Mouse (Mus musculus) ES-Bruce4 (cell line): Measurements from ENCODE around the gene Zfp637. TPM values are rescaled to one million over a fixed set of nuclear protein-coding genes. Genes with fewer than 3 reads are reported as not detected.
"Not testable (repeated sequence)": the region's sequence is repeated elsewhere in the genome, so short reads cannot be mapped to it uniquely, and the experiment has no call there.

Experiments used
- H3K27ac ChIP-seq: 2 replicates; pipeline ENCODE4 v1.5.1; 2012; ENCODE audit warnings: low read length, inconsistent platforms; ENCODE audit not compliant: insufficient read depth
- H3K27me3 ChIP-seq: 2 replicates; pipeline ENCODE4 v1.6.1; 2012; ENCODE audit warnings: mild to moderate bottlenecking, low read length, inconsistent platforms; ENCODE audit not compliant: control insufficient read depth, poor library complexity, insufficient read depth, severe bottlenecking
- H3K36me3 ChIP-seq: 2 replicates; pipeline ENCODE4 v1.6.1; 2012; ENCODE audit warnings: inconsistent platforms, mild to moderate bottlenecking, low read length, moderate library complexity; ENCODE audit not compliant: control insufficient read depth, poor library complexity, insufficient read depth, severe bottlenecking
- H3K4me1 ChIP-seq: one replicate; pipeline ENCODE4 v1.8.1; 2011; ENCODE audit warnings: low read length; ENCODE audit not compliant: control insufficient read depth, insufficient read depth
- H3K4me3 ChIP-seq: 2 replicates; pipeline ENCODE4 v1.5.1; 2011; ENCODE audit warnings: low read depth, mild to moderate bottlenecking, low read length
- H3K9ac ChIP-seq: 2 replicates; pipeline ENCODE4 v1.6.1; 2012; ENCODE audit warnings: low read depth, mild to moderate bottlenecking, inconsistent platforms; ENCODE audit not compliant: poor library complexity, severe bottlenecking
- H3K9me3 ChIP-seq: replicated peaks from 2 replicates; pipeline ENCODE4 v1.6.1; 2012; ENCODE audit warnings: mild to moderate bottlenecking, low read length, inconsistent platforms; ENCODE audit not compliant: control insufficient read depth, poor library complexity, insufficient read depth, severe bottlenecking
- CTCF ChIP-seq: IDR thresholded peaks from one replicate; pipeline ENCODE4 v1.8.1; 2011; ENCODE audit warnings: low read depth, low read length
- EP300 ChIP-seq: IDR thresholded peaks from 2 replicates; pipeline ENCODE4 v1.6.1; 2011; ENCODE audit warnings: low read depth, low read length; ENCODE audit not compliant: insufficient read depth
- POLR2A ChIP-seq: IDR thresholded peaks from one replicate; pipeline ENCODE4 v1.8.1; 2011; ENCODE audit warnings: low read length; ENCODE audit not compliant: insufficient read depth
- polyA plus RNA-seq: library from polyadenylated mRNA; stranded (reverse); fragments of >200 nt; gene quantifications from 2 replicates; pipeline ENCODE4 v1.2.4, GENCODE M21; 2011; ENCODE audit warnings: low read depth; ENCODE audit not compliant: missing spikeins, insufficient read depth, insufficient read length

The Zfp637 gene
- polyA plus RNA-seq, 1 experiment: 9.5 TPM

DNA sequence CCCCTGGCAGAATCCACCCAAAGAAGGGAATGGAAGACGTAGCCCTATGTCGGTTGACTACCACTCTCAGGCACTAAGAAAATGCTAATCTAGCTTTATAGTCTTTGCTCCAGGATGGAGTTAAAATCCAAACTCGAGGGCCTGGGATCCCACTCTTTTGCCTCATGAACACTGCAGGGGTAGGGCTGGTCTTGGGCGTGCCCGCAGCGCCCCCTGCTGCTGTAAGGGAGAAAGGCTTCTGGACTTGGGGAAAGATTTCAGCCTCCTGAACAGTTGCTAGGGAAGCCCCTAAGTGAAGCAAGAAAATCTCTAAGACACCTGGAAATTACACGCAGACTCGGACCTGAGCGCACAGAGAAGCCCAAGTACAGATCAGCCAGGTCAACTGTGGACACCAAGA, 12.7 kb upstream of the Zfp637 start:
- Histone ChIP-seq H3K27ac (no peak overlapping the region), H3K27me3 (no peaks in the 10 kb centered on the region), H3K9me3 (no peaks in the 10 kb centered on the region), H3K4me1 (no peaks in the 10 kb centered on the region), H3K4me3 (no peak overlapping the region), H3K36me3 (no peaks in the 10 kb centered on the region), H3K9ac (no peak overlapping the region)
- peak; percentile 85 for TF ChIP-seq CTCF
- no peak for TF ChIP-seq POLR2A

DNA sequence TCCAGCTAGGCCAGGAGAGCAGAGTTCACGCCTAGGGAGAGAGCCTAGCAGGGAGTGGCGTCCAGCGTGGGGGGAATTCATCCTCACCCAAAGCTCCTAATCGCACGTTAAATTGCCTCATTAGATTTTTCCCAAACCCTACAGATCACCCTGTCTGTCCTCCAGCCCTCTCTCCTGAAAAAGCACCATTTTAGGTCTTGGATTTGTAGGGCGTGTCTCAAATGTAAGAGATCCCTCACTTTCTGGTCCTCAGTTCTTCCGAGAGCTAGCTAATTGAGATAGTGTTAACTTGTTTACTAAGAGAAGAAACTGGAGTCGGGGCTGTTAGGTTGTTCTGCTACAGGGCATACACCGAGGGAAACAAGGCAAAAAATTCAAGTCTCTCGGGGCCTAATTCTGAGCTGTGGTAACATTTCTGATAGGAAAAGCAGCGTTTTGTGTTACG, 553 bp downstream of the Zfp637 start:
- Histone ChIP-seq H3K9ac (peak overlapping the region; percentile 73), H3K9me3 (no peaks in the 10 kb centered on the region)

DNA sequence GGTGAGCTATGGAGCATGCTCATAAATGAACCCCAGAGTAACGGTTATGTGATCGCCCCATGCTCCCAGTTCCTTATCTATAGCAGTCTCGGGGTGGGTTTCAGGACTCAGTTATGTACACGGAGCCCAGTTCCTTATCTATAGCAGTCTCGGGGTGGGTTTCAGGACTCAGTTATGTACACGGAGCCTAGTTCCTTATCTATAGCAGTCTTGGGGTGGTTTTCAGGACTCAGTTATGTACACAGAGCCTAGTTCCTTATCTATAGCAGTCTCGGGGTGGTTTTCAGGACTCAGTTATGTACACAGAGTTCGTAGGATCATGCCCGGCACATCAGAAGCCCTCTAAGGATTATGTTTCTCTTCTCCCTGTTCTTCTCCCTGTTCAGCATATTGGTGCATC, 3.6 kb downstream of the Zfp637 start:
- TF ChIP-seq POLR2A (no peak), EP300 (no peak), CTCF (no peak)
- H3K9ac ChIP-seq: no peak overlapping the region
- H3K27me3 ChIP-seq: no peaks in the 10 kb centered on the region
- H3K9me3 ChIP-seq: no peaks in the 10 kb centered on the region
- H3K27ac ChIP-seq: no peak overlapping the region
- no peaks in the 10 kb centered on the region for H3K4me1 ChIP-seq
- H3K36me3 ChIP-seq: 0 out of 2 replicates have a peak, but pooled peaks cover 6% of the 10 kb centered on the region
- no peak overlapping the region for H3K4me3 ChIP-seq

More for the DNA sequence above, 553 bp downstream of the Zfp637 start:
- 0 out of 2 replicates have a peak, but pooled peaks cover 6% of the 10 kb centered on the region for H3K36me3 ChIP-seq
- H3K27ac ChIP-seq: peak overlapping the region; percentile 2; the same call in 1 of the 2 replicates
- H3K27me3 ChIP-seq: no peaks in the 10 kb centered on the region
- H3K4me1 ChIP-seq: no peaks in the 10 kb centered on the region
- TF ChIP-seq EP300 (no peak), CTCF (no peak), POLR2A (no peak)
- peak overlapping the region; percentile 77 for H3K4me3 ChIP-seq

DNA sequence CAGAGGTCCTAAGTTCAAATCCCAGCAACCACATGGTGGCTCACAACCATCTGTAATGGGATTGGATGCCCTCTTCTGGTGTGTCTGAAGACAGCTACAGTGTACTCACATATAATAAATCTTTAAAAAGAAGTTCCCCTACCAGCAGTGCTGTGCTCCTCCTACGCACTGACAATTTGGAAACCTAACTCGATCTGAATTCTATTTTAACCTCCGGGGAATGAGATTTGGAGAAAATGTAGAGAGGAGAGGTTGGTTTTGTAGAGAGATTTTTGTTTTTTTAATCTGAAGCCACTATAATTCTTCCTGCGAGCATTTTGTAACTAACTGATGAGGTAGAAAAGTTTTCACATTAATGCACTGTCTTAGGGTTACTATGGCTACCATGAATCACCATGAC, 5.7 kb downstream of the Zfp637 start:
- H3K9me3 ChIP-seq, H3K27me3 ChIP-seq, H3K4me1 ChIP-seq, H3K4me3 ChIP-seq, H3K9ac ChIP-seq, H3K27ac ChIP-seq, H3K36me3 ChIP-seq: not testable (repeated sequence)

DNA sequence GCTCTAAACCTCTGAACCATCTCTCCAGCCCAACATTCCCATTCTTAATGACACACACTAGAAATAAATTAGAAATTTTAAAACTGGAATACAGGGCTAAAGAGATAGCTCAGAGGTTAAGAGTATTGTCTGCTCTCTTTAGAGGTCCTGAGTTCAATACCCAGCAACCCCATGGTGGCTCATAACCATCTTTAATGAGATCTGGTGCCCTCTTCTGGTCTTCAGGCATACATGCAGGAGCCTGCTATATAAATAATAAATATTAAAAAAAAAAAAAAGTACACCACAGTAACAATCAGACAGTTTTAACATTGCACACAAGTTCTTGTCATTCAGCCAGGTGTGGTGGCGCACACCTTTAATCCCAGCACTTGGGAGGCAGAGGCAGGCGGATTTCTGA, 6.8 kb downstream of the Zfp637 start:
- Histone ChIP-seq H3K9ac (no peak overlapping the region), H3K27me3 (no peaks in the 10 kb centered on the region), H3K9me3 (no peaks in the 10 kb centered on the region), H3K4me1 (no peaks in the 10 kb centered on the region), H3K36me3 (0 out of 2 replicates have a peak, but pooled peaks cover 6% of the 10 kb centered on the region), H3K27ac (no peak overlapping the region), H3K4me3 (no peak overlapping the region)
- TF ChIP-seq EP300 (no peak), CTCF (no peak), POLR2A (no peak)

DNA sequence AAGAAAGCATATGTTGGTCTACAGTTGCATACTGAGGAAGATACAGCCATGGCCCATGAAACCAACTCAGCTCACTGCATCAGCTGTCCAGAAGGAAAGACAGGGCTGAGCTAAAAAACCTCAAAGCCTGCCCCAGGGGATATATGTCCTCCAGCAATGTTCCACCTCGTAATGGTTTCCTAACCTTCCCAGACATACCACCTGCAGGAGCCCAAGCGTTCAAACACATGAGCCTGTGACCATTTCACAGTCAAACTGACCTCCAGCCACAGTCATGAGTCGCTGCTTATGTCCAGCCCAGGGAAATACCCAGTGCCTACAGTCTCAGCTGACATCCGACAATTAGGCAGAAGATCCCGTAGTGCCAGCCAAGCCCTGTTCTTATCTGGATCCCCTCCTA, 7.6 kb downstream of the Zfp637 start:
- no peak overlapping the region for H3K27ac ChIP-seq
- H3K4me3 ChIP-seq: no peak overlapping the region
- 0 out of 2 replicates have a peak, but pooled peaks cover 6% of the 10 kb centered on the region for H3K36me3 ChIP-seq
- H3K4me1 ChIP-seq: no peaks in the 10 kb centered on the region
- TF ChIP-seq EP300: no peak
- no peak for TF ChIP-seq CTCF
- no peak for TF ChIP-seq POLR2A
- H3K27me3 ChIP-seq: no peaks in the 10 kb centered on the region
- no peak overlapping the region for H3K9ac ChIP-seq
- H3K9me3 ChIP-seq: no peaks in the 10 kb centered on the region
